Mouse (Mus musculus): ENCODE data around the gene Hoxd8. TPM values are rescaled to one million over a fixed set of nuclear protein-coding genes. Genes with fewer than 3 reads are reported as not detected.

The Hoxd8 gene
- polyA plus RNA-seq, 1 experiment from 2014 or later, result 3.3 TPM

DNA sequence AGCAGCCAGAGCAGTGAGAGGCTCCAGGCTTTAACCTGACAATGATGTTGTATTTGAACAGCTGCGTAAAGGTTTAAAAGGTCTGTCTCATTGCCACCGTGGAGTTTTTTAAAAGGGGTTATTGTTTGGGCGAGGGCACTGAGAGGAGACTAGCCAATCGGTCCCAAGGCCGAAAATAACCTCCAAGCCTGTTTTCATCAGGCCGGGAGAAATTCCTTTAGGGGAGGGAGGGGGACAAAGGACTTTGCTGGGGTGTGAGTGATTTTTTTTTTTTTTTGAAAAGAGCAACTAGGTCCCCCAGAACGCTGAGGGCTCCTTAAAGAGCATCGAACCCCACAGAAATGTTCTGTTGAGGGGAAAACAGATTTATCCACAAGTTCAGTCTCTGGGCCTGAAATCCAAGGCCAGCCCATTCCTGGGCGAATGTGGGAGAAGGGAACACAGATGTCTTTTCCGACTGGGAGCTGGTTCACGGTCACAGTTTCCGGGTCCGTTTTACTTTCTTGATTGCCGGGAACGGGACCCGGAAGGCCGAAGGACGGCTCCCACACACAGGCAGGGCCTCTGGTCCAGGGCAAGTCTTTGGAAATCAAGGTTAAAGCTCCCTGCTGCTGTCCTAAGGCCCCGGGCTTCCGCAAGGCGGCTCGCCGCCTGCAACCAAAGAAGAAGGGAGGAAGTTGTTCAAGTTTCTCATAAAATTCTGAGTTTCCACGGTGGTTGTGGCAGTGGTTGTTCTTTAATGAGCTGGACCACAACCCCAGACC lies 14.7 kb upstream of the Hoxd8 start:
- Histone ChIP-seq H3K27me3 (ENCODE audit: control insufficient read depth, insufficient read depth, low read length) (peaks cover 99% of the 10 kb centered on the region), H3K4me1 (replicated peaks; ENCODE audit: control insufficient read depth, insufficient read depth, low read length) (0 out of 2 replicates have a peak, but pooled peaks cover 5% of the 10 kb centered on the region), H3K9ac (no peak overlapping the region), H3K9me3 (ENCODE audit: control insufficient read depth, low read length) (peaks cover 3% of the 10 kb centered on the region; the same call in 1 of the 2 replicates), H3K4me3 (replicated peaks; ENCODE audit: low read length) (no peak overlapping the region), H3K36me3 (replicated peaks; ENCODE audit: control insufficient read depth, insufficient read depth) (no peaks in the 10 kb centered on the region), H3K27ac (no peak overlapping the region), H3K4me2 (replicated peaks) (no peak overlapping the region)
- no peak for ATAC-seq (ENCODE audit: low FRiP score)
- under 1% methylated on average over 24 of the region's 24 CpGs for WGBS
- DNase-seq (ENCODE audit: low spot score), result no peak

DNA sequence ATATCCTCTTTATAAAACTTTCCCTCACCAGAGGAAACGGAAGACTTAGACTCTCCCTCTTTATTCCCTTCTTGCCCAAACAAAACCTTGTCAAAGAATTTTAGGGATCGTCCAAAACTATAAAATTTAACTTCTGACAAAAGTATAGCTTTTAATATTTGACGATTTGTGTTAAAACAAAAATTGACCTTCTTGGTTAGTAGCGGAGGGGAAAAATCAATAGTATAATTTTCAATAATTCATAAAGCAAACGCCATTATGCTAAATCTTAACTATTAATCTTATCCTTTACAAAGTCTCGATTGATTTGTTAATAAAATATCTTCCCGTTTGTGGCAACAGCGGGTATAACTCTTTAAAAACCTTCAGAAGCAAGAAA lies 14.1 kb upstream of the Hoxd8 start:
- Histone ChIP-seq H3K9me3 (ENCODE audit: control insufficient read depth, low read length) (peaks cover 3% of the 10 kb centered on the region; the same call in 1 of the 2 replicates), H3K27ac (no peak overlapping the region), H3K4me1 (replicated peaks; ENCODE audit: control insufficient read depth, insufficient read depth, low read length) (0 out of 2 replicates have a peak, but pooled peaks cover 5% of the 10 kb centered on the region), H3K9ac (no peak overlapping the region), H3K36me3 (replicated peaks; ENCODE audit: control insufficient read depth, insufficient read depth) (no peaks in the 10 kb centered on the region), H3K4me2 (replicated peaks) (no peak overlapping the region), H3K4me3 (replicated peaks; ENCODE audit: low read length) (no peak overlapping the region), H3K27me3 (ENCODE audit: control insufficient read depth, insufficient read depth, low read length) (peaks cover 99% of the 10 kb centered on the region)
- no peak for ATAC-seq (ENCODE audit: low FRiP score)
- DNase-seq (ENCODE audit: low spot score), result no peak
- WGBS, result 8% methylated on average over 8 of the region's 8 CpGs

GRCm38 (mm10) chr2:74691022-74691951 lies 13.1 kb upstream of the Hoxd8 start, which contains the start of gene Hoxd10:
Hoxd10 (plus strand) TSS chr2:74691924.
- H3K9me3 ChIP-seq (ENCODE audit: control insufficient read depth, low read length), result peaks cover 3% of the 10 kb centered on the region; the same call in 1 of the 2 replicates
- H3K9ac ChIP-seq, result no peak within 1 kb of the TSS
- no peak within 1 kb of the TSS for H3K4me2 ChIP-seq (replicated peaks)
- DNase-seq (ENCODE audit: low spot score) (no peak), ATAC-seq (ENCODE audit: low FRiP score) (no peak)
- 1% methylated on average over 56 of the region's 56 CpGs for WGBS
- H3K27ac ChIP-seq, result no peak within 1 kb of the TSS
- no peak within 1 kb of the TSS for H3K4me3 ChIP-seq (replicated peaks; ENCODE audit: low read length)
- H3K36me3 ChIP-seq (replicated peaks; ENCODE audit: control insufficient read depth, insufficient read depth), result no peaks in the 10 kb centered on the region
- H3K27me3 ChIP-seq (ENCODE audit: control insufficient read depth, insufficient read depth, low read length), result peaks cover 99% of the 10 kb centered on the region
- H3K4me1 ChIP-seq (replicated peaks; ENCODE audit: control insufficient read depth, insufficient read depth, low read length), result 0 out of 2 replicates have a peak, but pooled peaks cover 5% of the 10 kb centered on the region

GRCm38 (mm10) chr2:74691995-74692807 lies 12.2 kb upstream of the Hoxd8 start:
- WGBS, result 4% methylated on average over 35 of the region's 35 CpGs
- H3K27ac ChIP-seq, result no peak overlapping the region
- H3K4me3 ChIP-seq (replicated peaks; ENCODE audit: low read length), result no peak overlapping the region
- DNase-seq (ENCODE audit: low spot score) (no peak), ATAC-seq (ENCODE audit: low FRiP score) (no peak)
- 0 out of 2 replicates have a peak, but pooled peaks cover 5% of the 10 kb centered on the region for H3K4me1 ChIP-seq (replicated peaks; ENCODE audit: control insufficient read depth, insufficient read depth, low read length)
- H3K9ac ChIP-seq, result no peak overlapping the region
- H3K27me3 ChIP-seq (ENCODE audit: control insufficient read depth, insufficient read depth, low read length), result peaks cover 99% of the 10 kb centered on the region
- no peak overlapping the region for H3K4me2 ChIP-seq (replicated peaks)
- H3K36me3 ChIP-seq (replicated peaks; ENCODE audit: control insufficient read depth, insufficient read depth), result no peaks in the 10 kb centered on the region
- H3K9me3 ChIP-seq (ENCODE audit: control insufficient read depth, low read length), result peaks cover 3% of the 10 kb centered on the region; the same call in 1 of the 2 replicates

GRCm38 (mm10) chr2:74692808-74693431 lies 11.5 kb upstream of the Hoxd8 start:
- peaks cover 99% of the 10 kb centered on the region for H3K27me3 ChIP-seq (ENCODE audit: control insufficient read depth, insufficient read depth, low read length)
- H3K27ac ChIP-seq, result no peak overlapping the region
- H3K4me2 ChIP-seq (replicated peaks), result no peak overlapping the region
- H3K4me3 ChIP-seq (replicated peaks; ENCODE audit: low read length), result no peak overlapping the region
- DNase-seq (ENCODE audit: low spot score), result no peak
- H3K9me3 ChIP-seq (ENCODE audit: control insufficient read depth, low read length), result peaks cover 3% of the 10 kb centered on the region; the same call in 1 of the 2 replicates
- H3K4me1 ChIP-seq (replicated peaks; ENCODE audit: control insufficient read depth, insufficient read depth, low read length), result 0 out of 2 replicates have a peak, but pooled peaks cover 8% of the 10 kb centered on the region
- H3K9ac ChIP-seq, result no peak overlapping the region
- H3K36me3 ChIP-seq (replicated peaks; ENCODE audit: control insufficient read depth, insufficient read depth), result no peaks in the 10 kb centered on the region
- no peak for ATAC-seq (ENCODE audit: low FRiP score)
- WGBS, result 2% methylated on average over 20 of the region's 20 CpGs

DNA sequence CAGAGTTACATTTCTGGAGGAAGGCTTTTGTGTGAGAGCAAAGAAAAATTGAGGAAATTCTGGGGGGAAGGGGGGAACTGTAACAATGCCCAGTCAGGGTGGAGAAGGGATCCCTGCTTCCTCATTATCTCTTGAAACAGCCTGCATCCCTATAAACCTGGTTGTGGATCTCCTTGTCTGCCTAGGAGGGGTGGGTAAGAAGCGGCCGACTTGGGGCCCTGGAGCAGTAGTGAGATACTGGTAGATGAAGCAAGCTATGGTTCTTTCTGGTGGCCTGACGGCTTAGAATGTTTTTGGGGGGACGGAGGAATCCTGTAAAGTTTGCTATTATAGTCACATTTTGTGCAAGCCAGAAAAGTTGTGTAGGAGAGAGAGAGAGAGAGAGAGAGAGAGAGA lies 11.0 kb upstream of the Hoxd8 start:
- Histone ChIP-seq H3K27me3 (ENCODE audit: control insufficient read depth, insufficient read depth, low read length) (peaks cover 99% of the 10 kb centered on the region), H3K36me3 (replicated peaks; ENCODE audit: control insufficient read depth, insufficient read depth) (no peaks in the 10 kb centered on the region), H3K4me2 (replicated peaks) (no peak overlapping the region), H3K27ac (no peak overlapping the region), H3K4me3 (replicated peaks; ENCODE audit: low read length) (no peak overlapping the region), H3K9ac (no peak overlapping the region), H3K9me3 (ENCODE audit: control insufficient read depth, low read length) (peaks cover 3% of the 10 kb centered on the region; the same call in 1 of the 2 replicates), H3K4me1 (replicated peaks; ENCODE audit: control insufficient read depth, insufficient read depth, low read length) (0 out of 2 replicates have a peak, but pooled peaks cover 10% of the 10 kb centered on the region)
- 13% methylated on average over 4 of the region's 4 CpGs for WGBS
- ATAC-seq (ENCODE audit: low FRiP score), result no peak
- no peak for DNase-seq (ENCODE audit: low spot score)

GRCm38 (mm10) chr2:74694066-74694465 lies 10.3 kb upstream of the Hoxd8 start:
- Histone ChIP-seq H3K4me1 (replicated peaks; ENCODE audit: control insufficient read depth, insufficient read depth, low read length) (0 out of 2 replicates have a peak, but pooled peaks cover 10% of the 10 kb centered on the region), H3K36me3 (replicated peaks; ENCODE audit: control insufficient read depth, insufficient read depth) (no peaks in the 10 kb centered on the region), H3K9ac (no peak overlapping the region), H3K27me3 (ENCODE audit: control insufficient read depth, insufficient read depth, low read length) (peaks cover 95% of the 10 kb centered on the region), H3K4me2 (replicated peaks) (no peak overlapping the region), H3K9me3 (ENCODE audit: control insufficient read depth, low read length) (peaks cover 3% of the 10 kb centered on the region; the same call in 1 of the 2 replicates), H3K4me3 (replicated peaks; ENCODE audit: low read length) (no peak overlapping the region), H3K27ac (no peak overlapping the region)
- WGBS, result 1% methylated on average over 16 of the region's 16 CpGs
- ATAC-seq (ENCODE audit: low FRiP score) (no peak), DNase-seq (ENCODE audit: low spot score) (no peak)

GRCm38 (mm10) chr2:74695383-74695782 lies 9.0 kb upstream of the Hoxd8 start:
- Histone ChIP-seq H3K9ac (no peak overlapping the region), H3K36me3 (replicated peaks; ENCODE audit: control insufficient read depth, insufficient read depth) (no peaks in the 10 kb centered on the region), H3K27ac (no peak overlapping the region), H3K4me1 (replicated peaks; ENCODE audit: control insufficient read depth, insufficient read depth, low read length) (0 out of 2 replicates have a peak, but pooled peaks cover 10% of the 10 kb centered on the region), H3K9me3 (ENCODE audit: control insufficient read depth, low read length) (peaks cover 3% of the 10 kb centered on the region; the same call in 1 of the 2 replicates), H3K4me3 (replicated peaks; ENCODE audit: low read length) (no peak overlapping the region), H3K27me3 (ENCODE audit: control insufficient read depth, insufficient read depth, low read length) (peaks cover 92% of the 10 kb centered on the region), H3K4me2 (replicated peaks) (no peak overlapping the region)
- no peak for DNase-seq (ENCODE audit: low spot score)
- WGBS, result 6% methylated on average over 1 of the region's 1 CpGs
- ATAC-seq (ENCODE audit: low FRiP score), result no peak

All from hindbrain, embryonic 14.5 days (tissue).